Mouse (Mus musculus) fibroblast of lung, adult 2 months (primary cell): ENCODE results near the gene 4930595M18Rik.

Source experiments
- DNase-seq: peaks from one replicate; pipeline ENCODE4 v3.0.0-alpha.2; 2011; ENCODE audit warnings: low read depth

Gene 4930595M18Rik

GRCm38 (mm10) chrX:81458021-81458420 is at the start of gene 4930595M18Rik:
Gene 4930595M18Rik (minus strand): TSS chrX:81458121.
- no peak for DNase-seq

- DNase-seq = peak; percentile 0
Observed at GRCm38 (mm10) chrX:81472500-81472899, 14.6 kb upstream of the 4930595M18Rik start.
